Mouse (Mus musculus) gastrocnemius, postnatal 4 days (tissue): Measurements from ENCODE around the gene Ddost. TPM values are rescaled to one million over a fixed set of nuclear protein-coding genes. Genes with fewer than 3 reads are reported as not detected.

Experiments
- DNase-seq, 2 experiments: peaks; one replicate each; pipeline ENCODE4 v3.0.0; 2021 to 2022; ENCODE audit warnings: low spot score in 2 of 2, mixed read lengths in 2 of 2
- long read RNA-seq, 2 experiments: library from polyadenylated mRNA; stranded (forward); transcript quantifications; one replicate each; pipeline ENCODE4 v2.0.0; 2021
- total RNA-seq, 2 experiments: library from RNA; stranded (reverse); gene quantifications; 2 replicates each; pipeline ENCODE4 v1.2.3; 2021

Gene Ddost
- 100 to 1,000 TPM; 106 to 115 TPM for total RNA-seq
- long read RNA-seq, experiment 1, transcript Ddost-201 (11 exons, 2,120 nt): major isoform, 325 of 353 reads
- long read RNA-seq, experiment 1, partial matches to known transcripts: 20 of 353 reads
- long read RNA-seq, experiment 1, other reads (novel, unspliced or antisense): 8 of 353 reads
- long read RNA-seq, experiment 2, transcript Ddost-201 (11 exons, 2,120 nt): major isoform, 328 of 355 reads
- long read RNA-seq, experiment 2, partial matches to known transcripts: 16 of 355 reads
- long read RNA-seq, experiment 2, other reads (novel, unspliced or antisense): 11 of 355 reads

DNA sequence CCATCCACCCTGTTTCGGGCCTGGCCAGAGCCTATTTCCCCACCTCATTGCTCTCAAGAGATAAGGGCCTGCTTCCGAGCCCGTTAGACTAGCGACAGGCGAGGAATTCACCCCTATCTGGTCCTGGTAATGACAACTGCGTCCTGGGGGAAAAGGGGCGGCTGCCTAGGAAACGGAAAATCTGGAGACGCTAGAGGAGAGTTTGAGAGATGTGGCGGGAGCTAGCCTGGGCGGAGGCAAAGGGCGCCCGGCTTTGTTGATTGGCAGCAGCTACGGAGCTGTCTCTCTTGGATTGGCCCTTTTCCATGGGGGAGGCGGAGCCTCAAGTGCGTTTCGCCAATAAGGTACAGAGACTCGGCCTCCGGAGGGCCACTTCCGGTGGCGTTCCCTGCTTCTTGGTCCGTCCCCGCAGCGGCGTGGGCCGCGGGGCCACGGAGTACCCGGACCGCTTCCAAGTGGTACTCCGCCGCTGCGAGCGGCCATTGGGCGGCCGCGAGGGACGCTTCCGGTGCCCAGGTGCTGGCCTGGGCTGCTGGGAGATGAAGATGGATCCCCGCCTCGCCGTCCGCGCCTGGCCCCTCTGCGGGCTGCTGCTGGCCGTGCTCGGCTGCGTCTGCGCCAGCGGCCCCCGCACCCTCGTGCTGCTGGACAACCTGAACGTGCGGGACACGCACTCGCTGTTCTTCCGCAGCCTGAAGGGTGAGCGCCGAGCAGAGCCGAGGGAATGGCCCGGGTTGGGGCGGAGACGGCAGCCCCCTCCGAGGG lies at the start of gene Ddost:
Gene Ddost (plus strand): TSS at position 391 of the 765 bp plus-strand sequence.
- DNase-seq: peak; percentile 92 to 98

DNA sequence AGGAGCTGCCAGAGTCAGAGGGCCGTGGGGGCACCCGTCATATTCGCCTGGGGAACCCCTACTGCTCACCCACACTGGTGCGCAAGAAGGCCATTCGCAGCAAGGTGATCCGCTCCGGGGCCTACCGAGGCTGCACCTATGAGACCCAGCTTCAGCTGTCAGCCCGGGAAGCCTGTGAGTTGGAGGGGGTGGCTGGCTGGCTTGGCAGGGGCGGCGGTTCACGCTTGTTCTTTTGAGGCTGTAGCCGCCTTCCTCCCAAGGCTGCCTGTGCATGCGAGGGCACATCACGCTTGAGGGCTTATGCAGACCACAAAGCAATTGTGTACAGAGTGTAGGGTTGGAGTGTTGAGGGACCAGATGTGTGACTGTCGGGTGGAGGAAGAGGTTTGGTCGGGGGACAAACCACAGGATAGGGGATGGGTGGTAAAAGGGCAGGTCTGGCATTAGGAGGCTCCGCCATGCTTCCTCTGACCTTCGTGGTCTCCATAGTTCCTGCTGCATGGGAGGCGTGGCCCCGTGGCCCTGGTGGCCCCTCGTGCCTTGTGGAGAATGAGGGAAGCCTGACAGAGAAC lies 47.3 kb upstream of the Ddost start:
- DNase-seq: no peak

DNA sequence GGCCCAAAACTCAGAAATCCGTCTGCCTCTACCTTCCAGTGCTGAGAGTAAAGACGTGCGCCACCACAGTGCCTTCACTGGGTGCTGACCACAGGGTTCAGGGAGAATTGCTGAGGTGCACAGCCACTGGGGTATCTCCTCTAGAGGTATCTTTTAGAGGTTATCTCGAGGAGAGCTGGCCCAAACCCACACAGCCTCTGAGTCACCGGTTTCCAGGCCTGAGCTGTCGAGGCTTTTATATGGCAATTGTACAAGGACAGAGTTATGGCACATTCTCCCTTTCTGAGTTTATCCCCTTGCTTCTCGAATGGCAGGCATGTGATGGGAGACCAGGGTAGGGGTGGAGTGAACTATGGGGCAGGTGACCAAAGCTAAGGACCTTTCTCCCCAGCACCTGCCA lies 45.9 kb upstream of the Ddost start:
- DNase-seq: no peak

DNA sequence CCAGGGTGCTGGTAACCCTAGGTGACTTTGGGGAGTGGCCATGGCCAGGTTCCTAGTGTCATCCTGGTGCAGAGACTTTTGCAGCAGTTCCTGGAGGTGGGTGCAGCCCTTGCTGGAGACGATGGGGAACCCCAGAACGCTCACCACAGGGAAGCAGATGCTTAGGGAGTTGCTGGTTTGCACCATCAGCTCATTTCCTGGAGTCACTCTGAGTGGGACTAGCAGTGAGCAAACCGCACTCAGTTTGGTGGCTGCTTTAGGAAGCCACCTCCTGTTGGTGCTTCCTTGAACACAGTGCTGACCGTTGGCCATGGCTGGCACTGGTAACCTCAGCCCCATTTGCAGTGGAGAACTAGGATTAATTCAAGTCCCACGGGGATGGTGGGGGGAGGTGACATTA lies 45.0 kb upstream of the Ddost start:
- no peak for DNase-seq

DNA sequence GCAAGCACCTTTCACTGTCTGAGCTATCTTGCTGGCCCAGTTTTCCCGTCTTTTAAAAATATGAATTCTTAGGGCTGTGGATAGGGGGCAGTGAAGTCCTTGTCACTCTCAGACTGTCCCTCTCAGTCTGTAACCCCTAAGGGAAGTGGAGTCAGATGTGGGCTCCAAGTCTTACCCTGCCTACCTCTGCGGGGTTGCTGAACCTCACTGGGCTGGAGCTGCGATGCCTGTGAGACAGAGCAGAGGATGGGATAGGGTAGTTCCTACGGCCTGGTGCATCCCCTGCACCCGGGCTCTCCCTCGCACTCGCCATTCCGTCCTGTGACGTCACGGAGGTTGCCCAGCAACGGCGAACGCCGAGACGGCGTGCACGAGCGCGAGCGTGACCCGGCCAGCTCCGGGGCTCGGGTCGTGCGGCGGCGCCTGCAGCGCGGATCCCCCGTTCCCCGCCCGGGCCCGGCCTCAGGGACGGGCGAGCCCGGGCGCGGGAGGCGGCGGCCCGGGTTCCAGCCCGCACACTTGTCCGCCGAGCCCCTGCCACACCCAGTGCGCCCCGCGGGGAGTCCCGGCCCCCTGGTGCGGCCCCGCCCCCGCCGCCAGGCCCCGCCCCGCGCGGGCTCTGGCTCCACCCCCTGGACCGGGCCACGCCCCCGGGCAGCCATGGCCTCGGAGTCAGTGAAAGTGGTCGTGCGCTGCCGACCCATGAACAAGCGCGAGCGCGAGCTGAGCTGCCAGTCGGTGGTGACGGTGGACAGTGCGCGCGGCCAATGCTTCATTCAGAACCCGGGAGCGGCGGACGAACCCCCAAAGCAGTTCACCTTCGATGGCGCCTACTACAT lies 42.5 kb upstream of the Ddost start:
- DNase-seq: peak; percentile 82 to 88

DNA sequence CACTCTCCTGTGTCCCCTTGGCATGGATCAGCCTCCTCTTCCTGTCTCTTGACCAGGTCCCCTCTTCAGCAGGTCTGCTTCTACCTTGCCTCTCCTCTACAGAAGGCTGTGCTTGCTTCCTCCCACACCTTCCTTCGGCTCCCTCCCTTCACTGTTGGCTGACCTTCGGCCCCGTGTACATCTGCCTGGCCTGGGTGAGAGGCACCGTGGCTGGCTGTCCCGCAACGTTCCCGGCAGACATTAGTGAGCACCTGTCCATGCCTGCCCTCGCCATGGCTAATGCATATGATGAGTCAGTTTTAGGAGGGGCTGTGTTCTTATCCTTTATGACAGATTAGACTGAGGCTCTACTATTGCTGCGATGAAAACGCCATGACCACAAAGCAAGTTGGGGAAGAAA lies 36.7 kb upstream of the Ddost start:
- no peak for DNase-seq

DNA sequence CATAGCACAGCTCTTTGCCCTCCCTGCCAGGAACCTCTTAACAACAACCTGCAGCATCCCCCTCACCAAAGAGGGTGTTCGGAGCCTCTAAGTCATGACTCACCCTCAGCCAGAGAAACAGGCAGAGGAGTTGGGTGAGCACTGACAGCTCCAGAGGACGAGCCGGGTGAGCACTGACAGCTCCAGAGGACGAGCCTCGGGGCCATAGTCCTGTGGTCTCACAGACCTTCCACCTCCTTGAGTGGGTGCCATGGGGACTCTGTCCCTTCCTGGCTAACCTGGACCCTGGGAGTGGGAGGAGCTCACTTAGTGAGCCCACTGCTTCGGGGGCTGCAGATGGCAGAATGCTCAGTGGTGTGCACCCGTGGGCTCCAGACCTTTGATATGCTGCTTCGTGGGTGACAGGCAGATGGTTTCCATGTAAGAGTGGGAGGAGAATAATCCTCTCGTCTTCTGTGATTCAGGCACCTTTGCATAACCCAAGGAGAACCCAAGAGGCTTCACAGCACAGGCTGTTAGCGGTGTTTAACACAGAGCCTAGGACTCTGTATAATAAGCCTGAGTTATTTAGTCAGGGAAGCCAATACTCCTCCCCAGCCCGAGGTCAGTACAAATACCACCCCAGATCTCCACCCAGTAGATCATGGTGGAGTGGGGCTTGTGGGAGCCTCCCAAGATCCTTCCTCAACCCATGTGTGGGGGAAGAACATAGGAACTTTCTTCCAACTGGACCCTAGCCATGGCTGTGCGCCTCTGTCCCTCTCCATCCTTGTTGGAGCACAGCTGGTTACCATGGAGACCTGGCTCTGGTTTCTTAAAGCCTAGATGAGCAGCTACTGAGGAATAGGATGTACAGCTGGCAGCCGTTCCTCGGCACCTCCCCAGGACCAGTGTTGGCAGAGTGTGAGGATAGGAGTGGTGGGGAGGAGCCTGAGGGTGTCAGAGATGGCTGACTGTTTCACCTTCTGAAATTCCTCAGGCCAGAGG lies 32.2 kb upstream of the Ddost start:
- DNase-seq: peak in 1 of 2 experiments; percentile 53

DNA sequence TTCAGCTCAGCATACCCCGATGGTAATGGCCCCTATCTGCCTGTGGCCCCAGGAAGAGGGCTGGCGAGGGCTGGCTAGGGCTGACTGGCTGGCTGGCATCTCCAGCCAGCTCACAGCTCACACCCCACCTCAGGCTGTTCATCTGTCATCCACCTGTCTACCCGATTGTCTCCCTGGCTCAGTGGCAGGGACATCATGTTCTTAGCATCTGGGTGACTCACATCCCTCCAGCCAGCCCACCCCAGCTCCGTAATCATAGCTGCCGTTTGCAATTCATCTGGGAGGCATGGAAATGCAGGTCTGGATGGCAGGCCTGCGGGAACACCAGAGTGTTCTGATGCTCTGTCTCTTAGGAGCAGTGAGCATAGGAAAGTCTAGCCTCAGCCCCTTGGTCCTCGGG lies 26.2 kb upstream of the Ddost start:
- no peak for DNase-seq

DNA sequence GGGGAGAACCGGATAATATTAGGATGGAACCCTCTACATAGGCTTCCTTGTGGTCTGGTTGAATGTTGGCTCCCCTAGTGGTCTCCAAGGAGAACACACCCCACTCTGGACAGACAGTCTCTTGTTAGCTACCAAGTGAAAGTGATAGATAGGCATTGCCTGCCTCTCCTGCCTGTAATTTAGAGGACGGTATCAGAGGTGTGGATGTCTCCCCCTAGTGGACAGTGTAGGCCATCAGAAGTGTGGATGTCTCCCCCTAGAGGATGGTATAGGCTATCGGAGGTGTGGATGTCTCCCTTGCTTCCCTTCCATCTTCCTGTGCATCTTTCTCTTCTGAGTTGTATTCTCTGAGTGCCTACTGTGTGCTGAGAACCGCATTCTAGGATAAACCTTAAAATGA lies 21.7 kb upstream of the Ddost start:
- DNase-seq: peak in 1 of 2 experiments; percentile 46

DNA sequence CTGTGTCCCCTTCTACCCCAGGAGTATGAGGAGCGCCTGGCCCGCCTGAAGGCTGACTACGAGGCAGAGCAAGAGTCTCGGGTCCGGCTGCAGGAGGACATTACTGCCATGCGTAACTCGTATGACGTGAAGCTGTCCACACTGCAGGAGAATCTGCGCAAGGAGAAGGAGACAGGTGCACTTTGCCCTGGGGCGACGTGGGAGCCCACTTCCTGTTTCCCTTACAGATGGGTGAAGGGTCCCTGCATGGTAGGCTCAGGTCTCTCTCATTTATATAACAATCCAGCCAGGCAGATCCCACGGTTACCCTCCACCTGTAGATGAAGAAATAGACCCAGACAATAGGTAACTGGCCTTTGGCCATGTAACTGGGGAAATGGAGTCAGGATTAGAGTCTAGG lies 18.1 kb upstream of the Ddost start:
- DNase-seq: no peak

DNA sequence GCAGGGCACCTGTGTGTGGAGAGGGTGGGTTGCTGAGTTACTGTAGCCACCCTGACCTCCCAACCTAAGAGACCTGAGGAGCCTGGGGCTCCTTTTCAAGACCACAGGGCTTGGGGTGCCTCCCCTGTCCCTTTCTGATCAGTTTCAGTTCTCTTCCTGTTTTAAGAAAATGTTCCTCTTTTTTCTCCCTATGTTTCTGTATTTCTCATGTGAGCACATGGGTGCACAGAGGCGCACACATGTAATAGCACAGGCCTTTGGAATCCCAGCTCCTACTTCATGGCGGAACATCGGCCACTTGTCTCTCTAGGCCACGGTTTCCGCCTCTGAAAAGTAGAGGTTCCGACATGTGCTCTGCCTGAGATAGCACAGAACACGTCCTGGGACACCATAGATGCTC lies 15.8 kb upstream of the Ddost start:
- no peak for DNase-seq

DNA sequence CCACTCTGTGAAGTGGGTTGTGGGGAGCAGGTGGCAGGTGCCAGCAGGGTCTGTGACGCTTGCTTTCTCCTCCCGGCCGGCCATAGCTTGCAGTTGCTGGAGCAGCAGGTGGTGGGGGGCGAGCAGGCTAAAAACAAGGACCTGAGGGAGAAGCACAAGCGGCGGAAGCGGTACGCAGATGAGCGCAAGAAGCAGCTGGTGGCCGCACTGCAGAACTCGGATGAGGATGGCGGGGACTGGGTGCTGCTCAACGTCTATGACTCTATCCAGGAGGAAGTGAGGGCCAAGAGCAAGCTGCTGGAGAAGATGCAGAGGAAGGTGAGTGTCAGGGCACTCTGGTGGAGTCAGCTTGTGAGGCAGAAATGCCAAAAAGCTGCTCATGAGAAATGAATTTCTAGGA lies 12.5 kb upstream of the Ddost start:
- no peak for DNase-seq

DNA sequence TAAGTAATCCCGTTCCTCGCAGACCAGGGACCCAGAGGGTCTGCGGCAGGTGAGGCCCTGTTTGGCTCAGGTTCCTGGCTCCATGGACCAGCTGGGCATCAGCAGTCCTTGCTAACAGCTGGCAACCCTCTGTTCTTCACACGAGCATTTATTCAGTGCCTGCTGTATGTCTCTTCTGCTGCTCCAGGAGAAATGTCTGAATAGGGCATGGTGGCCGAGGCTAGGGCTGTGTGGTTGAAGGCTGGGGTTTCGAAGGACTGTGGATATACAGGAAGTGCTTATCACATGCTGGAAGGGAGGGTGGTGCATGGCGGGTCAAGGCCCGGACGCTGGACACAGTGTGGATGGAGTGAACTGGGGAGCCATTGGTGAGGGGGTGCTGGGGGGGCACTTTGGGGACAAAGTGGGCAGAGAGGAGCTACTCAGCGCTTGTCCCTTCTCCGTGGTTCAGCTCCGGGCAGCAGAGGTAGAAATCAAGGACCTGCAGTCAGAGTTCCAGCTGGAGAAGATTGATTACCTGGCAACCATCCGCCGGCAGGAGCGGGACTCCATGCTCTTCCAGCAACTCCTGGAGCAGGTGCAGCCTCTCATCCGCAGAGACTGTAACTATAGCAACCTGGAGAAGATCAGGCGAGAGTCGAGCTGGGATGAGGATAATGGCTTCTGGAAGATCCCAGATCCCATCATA lies 11.1 kb upstream of the Ddost start:
- no peak for DNase-seq

DNA sequence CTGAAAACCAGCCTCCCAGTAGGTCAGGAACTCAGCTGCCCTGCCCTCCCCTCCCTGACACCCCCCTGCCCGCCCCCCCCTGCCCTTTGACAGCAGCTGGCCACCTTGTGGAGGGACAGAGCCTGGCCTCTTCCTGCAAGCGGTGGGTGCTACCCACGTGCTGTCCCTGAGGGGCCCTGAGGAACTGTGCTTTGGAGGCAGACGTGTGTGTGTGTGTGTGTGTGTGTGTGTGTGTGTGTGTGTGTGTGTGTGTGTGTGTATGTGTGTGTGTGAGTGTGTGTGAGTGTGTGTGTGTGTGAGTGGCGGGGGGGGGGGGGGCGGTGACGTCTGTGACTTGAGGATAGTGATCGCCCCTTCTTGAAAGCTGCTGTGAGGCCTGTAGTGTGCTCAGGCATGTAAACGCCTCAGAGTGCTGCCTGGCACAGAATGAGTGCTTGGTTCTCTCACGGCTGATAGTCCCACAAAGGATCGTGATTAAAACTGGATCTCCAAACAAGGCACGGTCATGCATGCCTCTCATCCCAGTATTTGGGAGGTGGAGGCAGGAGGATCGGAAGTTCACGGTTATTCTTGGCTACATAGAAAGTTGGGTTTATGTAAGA lies 10.5 kb upstream of the Ddost start:
- no peak for DNase-seq

DNA sequence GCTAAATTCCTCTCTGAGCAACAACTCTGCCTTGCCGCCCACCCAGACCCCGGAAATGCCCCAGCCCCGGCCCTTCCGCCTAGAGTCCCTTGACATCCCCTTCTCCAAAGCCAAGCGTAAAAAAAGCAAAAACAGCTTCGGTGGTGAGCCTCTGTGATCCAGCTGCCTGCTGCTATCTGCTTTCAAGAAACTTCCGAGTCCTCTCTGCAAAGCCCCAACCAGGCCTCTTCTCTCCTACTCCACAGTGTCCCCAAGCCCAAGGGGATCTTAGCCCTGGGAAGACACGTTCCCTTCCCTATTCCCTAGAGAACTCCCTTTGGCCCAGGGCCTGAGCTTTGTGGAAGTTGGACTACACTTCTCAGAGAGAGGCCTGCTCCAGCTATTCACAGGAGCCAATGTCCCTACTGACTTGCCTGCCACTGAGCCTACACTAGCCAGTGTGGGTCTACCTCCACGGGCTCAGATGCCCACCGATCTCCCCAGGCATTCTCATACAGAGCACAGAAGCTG lies 3.2 kb upstream of the Ddost start:
- DNase-seq: no peak

DNA sequence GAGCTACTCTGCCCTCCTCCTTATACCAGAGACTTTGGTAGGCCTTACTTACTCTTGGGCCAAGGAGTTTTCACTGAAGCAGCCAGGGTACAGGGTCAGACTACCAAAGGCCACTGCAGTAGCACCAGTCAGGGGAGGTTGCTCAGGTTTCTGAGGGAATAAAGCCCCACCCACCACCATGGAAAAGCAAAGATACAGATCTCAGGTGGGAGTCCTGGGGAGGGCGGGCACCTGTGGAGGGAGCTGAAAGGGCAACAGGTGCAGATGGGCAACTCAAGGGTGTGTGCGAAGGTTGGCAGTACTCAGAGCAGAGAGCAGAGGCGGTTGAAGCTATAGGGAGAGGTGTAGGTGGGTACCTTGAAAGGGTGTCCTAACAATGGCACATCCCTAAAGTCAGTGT lies 1.5 kb upstream of the Ddost start:
- no peak for DNase-seq

DNA sequence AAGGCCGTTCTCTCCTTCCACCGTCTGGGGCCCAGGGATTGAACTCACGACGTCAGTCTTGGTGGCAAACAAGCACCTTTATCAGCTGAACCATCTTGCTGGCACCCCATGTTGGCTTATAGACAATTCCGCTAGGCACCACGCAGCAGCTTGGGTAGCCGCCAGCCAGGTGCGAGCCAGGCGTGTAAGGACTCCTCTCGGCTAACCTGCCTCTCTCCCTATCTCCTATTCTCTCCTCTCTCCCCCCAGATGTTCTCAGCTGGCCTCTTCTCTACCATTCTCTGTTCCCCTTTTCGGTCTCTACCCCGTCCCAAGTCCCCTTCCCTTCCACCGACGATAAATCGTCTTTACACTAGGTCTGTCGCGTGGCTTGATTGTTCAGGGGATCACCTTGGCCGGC lies 788 bp upstream of the Ddost start:
- DNase-seq: no peak

DNA sequence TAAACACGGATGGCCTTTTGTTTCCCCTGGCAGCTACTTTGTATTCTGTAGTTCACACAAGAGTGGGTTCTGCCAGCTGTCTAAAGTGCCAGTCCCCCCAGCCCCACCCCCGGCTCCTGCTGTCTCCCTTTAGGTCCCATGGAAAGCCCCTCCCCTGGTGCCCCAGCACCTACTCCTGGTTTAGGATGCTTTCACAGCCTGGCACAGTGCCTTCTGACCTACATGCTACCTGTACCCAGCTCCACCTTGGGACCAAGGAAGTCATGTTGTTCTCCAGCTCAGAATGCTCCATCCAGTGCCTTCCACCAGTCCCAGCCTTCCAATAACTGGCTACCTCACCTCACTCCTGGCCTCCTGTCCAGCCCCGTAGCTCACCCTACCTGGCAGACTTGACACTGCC lies 2.5 kb downstream of the Ddost start:
- DNase-seq: no peak

DNA sequence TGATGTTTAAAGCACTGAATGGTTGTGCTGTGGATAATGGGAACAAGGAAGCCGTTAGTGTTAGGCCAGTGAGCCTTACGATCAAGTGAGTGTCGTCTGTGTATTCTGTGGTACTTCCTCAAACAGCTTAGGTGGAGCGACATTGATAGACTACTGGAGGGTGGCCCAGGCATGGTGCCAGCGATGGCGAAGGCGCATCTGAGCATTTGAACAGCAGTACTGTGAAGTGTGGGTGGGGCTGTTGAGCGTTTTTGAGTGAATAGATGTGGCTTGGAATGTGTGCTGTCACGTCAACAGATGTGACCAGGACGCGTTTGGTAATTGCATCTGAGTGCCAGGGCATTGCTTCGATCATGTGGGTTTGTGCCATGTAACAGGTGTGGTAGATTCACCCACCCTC lies 3.2 kb downstream of the Ddost start:
- no peak for DNase-seq
